Mouse (Mus musculus) monocyte, adult 5-6 weeks (primary cell): ENCODE results near the gene Abcf1. TPM values are rescaled to one million over a fixed set of nuclear protein-coding genes. Genes with fewer than 3 reads are reported as not detected.

Source experiments
- ATAC-seq: fragments of 153-309, 156-312 bp; replicated peaks from 2 replicates; pipeline ENCODE4 v1.8.0; 2017; ENCODE audit warnings: mild to moderate bottlenecking; ENCODE audit not compliant: low TSS enrichment, insufficient number of reproducible peaks, severe bottlenecking, poor library complexity, low FRiP score
- total RNA-seq: library from RNA; stranded (forward); fragments of 200-1000, 200-491, 200-594 nt; gene quantifications from 3 replicates; pipeline ENCODE4 v1.2.3, GENCODE M21; 2017

The Abcf1 gene
- total RNA-seq, 1 experiment from 2014 or later, result 177 TPM

- no peak for ATAC-seq
Observed at GRCm38 (mm10) chr17:35981776-35982175, 12.2 kb upstream of the Abcf1 start.

GRCm38 (mm10) chr17:35980363-35980754, 10.8 kb upstream of the Abcf1 start:
- ATAC-seq, result no peak

DNA sequence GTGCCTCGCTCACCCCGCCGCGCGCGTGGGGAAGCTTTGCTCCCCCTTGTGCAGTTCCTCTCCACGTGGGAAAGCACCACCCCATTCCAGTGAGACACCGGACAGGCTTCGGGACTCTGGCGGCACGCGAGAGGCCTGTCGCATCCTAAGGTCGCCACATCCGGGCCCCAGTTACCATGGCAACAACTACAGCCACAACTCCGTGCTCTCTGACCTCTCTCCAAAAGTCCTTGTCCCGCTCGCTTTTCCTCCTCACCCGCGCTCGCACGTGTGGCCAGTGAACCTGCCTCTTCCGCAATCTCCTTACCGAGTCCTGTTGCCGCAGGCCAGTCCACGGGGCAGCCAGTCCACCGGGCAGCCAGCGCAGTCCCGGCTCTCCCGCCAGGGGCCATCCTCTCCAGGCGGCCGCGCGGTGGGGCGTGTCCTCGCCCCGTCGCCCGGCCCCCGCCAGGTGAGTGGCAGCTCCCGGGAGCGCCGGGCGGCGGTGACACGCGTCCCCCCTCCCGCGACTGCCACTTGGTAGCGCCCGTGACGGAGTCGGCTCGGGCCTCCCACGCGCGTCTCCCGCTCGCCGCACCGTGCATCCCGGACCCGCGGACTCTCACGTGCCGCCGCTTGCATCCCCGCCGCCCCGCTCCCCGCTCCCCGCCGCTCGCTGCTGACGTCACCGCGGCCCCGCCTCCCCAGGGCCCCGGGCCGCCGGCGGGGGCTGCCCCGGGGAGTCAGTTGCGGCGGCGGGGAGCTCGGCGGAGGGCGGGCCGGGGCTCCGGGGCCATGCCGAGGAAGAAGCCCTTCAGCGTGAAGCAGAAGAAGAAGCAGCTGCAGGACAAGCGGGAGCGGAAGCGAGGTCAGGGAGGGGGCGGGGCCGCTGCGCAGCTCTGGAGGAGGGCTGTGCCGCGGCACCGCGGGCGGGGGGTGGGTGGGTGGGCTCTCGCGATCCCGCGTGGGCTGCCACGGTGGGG, 10.1 kb upstream of the Abcf1 start, which contains the start of the genes Gnl1 and Prr3:
Gene Gnl1, plus strand, starts transcription at position 451 of the 962 bp plus-strand sequence.
Gene Prr3, minus strand, starts transcription at position 836 of the 962 bp plus-strand sequence.
- ATAC-seq, result peak; percentile 87

DNA sequence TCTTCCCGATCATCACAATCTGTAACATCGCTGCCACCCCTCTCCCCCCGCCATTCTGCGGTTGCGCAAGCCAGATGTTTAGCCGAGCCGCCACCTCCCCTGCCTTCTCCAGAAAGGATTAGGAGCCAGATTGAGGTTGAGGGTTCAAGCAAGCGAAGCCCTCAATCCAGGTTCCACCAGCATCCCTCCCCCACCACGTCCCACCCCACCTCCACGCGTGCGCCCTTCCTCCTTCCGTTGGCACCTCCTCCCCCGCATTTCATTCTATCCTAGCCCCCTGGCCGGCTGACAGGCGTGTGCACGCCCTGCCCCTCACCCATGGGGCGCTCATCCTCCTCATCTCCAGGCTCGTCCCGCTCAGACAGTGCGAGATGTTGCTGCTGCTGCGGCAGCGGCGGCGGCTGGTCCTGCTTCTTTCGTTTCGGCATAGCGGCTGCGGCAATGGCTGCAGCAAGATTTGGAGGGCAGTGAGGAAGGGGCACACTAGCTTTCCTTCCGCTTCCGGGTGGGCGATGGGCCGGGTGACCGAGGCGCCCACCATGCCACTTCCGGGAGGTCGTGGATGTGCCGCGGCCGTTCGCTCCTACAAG, 9.3 kb upstream of the Abcf1 start:
- ATAC-seq, result no peak

DNA sequence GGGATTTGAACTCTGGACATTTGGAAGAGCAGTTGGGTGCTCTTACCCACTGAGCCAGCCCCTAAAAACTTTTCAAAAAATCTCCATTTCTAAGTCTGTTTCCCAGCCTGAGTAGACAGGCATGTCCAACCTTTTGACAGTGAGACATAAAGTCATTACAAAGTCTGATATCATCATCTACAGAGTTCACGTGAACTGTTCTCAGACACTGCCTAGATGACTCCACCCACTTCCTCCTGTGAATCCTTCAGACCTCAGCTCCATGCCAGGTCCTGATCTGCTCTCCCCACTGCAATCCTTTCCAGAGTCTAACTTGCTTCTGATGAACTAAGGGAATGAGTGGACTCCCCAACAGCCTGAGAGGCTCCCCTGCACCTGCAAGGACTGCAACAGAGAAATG, 2.6 kb upstream of the Abcf1 start:
- no peak for ATAC-seq

- ATAC-seq, result no peak
Observed at GRCm38 (mm10) chr17:35967621-35968020, 1.9 kb downstream of the Abcf1 start.

GRCm38 (mm10) chr17:35963279-35963678, 6.3 kb downstream of the Abcf1 start:
- no peak for ATAC-seq

DNA sequence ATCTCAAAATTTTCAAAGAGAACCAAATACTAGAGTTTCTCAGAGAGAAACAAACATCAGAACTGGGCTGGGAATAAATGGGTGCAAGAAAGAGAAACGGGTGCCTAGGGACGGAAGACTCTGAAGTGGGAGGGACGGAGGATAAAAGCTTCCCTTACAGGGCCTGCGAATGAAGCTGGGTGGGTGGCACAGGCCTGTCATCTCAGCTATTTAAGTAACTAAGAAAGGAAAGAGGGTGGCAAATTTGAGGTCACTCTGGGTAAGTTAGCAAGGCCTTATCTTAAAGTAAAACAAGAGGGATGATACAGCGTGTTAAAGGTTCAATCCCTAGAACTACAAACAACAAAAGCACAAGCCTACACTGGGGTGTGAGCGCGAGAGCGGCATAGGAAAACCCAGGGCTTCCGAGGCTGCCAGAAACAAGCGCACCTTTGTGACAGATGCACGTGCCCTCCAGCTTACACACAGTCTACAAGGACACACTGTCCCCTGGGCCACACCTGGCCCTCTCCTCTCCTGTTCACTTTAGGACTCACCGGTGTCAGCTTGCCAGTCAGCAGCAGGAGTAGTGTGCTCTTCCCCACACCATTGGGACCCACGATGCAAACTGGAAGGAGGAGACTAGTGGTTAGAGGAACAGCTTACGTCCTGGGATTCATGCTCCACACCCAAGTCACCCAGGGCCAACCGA, 10.9 kb downstream of the Abcf1 start:
- ATAC-seq, result no peak

- ATAC-seq, result no peak
Observed at GRCm38 (mm10) chr17:35954665-35955064, 14.9 kb downstream of the Abcf1 start.

- ATAC-seq, result 0 out of 2 replicates have a peak, but pooled peaks have one; percentile 25
Observed at GRCm38 (mm10) chr17:35952559-35952958, 17.0 kb downstream of the Abcf1 start.

DNA sequence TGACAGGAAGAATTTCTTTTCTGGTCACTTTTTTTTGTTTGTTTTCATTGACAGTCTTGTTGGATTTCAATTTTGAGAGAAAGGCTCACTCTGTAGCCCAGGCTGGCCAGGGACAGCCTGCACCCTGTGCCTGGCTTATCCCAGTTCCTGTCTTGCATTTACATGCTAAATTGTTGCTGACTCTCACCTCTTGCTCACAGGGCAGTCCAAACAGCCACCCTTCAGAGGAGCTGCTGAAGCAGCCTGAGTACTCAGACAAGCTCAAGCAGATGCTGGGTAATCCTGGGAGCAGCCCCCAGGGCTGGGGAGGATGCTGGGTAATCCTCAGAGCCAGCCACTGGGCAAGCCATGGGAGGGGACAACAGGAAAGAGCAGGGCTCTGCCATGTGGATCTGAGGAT, 18.6 kb downstream of the Abcf1 start:
- ATAC-seq, result 0 out of 2 replicates have a peak, but pooled peaks have one; percentile 18

DNA sequence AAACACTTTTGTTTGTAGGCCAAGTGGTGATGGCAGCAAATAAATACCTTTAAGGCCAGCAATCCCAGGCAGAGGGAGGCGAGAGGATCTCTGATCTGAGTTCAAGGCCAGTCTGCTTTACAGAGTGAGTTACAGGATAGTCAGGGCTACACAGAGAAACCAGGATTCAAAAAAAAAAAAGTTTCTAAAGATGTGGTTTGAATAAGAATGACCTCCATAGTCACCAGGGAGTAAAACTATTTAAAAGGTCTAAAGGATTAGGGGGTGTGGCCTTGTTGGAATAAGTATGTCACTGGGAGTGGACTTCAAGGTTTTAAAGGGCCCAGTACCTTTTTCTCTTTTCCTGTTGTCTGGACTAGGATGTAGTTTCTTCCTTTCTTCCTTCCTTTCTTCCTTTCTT, 29.6 kb downstream of the Abcf1 start:
- ATAC-seq, result no peak

DNA sequence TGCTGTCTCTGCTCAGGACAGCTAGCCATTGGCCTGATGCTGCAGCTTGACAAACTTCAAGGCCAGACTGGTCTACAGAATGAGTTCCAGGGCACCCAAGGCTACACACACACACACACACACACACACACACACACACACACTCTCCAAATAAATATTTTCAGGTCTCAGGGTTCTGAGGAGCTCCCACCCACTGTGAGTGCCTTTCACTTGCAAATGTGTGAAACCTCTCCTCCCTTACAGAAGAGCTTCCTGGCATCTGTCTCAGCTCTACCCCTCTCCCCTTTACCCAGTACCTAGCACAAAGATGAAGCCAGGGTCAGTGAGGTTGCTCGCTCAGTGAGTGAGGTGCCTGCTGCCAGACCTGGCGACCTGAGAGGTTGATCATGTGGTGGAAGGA, 30.5 kb downstream of the Abcf1 start:
- no peak for ATAC-seq

GRCm38 (mm10) chr17:35937700-35938348, 31.7 kb downstream of the Abcf1 start:
- peak; percentile 89 for ATAC-seq

- 0 out of 2 replicates have a peak, but pooled peaks have one; percentile 59 for ATAC-seq
Observed at GRCm38 (mm10) chr17:35935763-35936162, 33.8 kb downstream of the Abcf1 start.

GRCm38 (mm10) chr17:35932608-35933007, 37.0 kb downstream of the Abcf1 start:
- no peak for ATAC-seq

GRCm38 (mm10) chr17:35930627-35931026, 38.9 kb downstream of the Abcf1 start:
- ATAC-seq, result no peak

DNA sequence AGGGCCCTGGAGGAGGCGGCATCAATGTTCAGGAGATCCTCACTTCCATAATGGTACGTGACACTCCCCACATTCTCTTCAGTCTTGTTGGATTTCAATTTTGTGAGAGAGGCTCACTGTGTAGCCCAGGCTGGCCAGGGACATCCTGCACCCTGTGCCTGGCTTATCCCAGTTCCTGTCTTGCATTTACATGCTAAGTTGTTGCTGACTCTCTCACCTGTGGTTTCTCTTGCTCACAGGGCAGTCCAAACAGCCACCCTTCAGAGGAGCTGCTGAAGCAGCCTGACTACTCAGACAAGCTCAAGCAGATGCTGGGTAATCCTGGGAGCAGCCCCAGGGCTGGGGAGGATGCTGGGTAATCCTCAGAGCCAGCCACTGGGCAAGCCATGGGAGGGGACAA, 40.0 kb downstream of the Abcf1 start:
- ATAC-seq, result no peak

- no peak for ATAC-seq
Observed at GRCm38 (mm10) chr17:35927471-35927870, 42.1 kb downstream of the Abcf1 start.
